Mouse (Mus musculus): ENCODE measurements around the gene Fyb2. TPM values are rescaled to one million over a fixed set of nuclear protein-coding genes. Genes with fewer than 3 reads are reported as not detected.
"Not testable (repeated sequence)": the region's sequence is repeated elsewhere in the genome, so short reads cannot be mapped to it uniquely, and the experiment has no call there.

The Fyb2 gene
- polyA plus RNA-seq, 1 experiment from 2014 or later, result not detected

DNA sequence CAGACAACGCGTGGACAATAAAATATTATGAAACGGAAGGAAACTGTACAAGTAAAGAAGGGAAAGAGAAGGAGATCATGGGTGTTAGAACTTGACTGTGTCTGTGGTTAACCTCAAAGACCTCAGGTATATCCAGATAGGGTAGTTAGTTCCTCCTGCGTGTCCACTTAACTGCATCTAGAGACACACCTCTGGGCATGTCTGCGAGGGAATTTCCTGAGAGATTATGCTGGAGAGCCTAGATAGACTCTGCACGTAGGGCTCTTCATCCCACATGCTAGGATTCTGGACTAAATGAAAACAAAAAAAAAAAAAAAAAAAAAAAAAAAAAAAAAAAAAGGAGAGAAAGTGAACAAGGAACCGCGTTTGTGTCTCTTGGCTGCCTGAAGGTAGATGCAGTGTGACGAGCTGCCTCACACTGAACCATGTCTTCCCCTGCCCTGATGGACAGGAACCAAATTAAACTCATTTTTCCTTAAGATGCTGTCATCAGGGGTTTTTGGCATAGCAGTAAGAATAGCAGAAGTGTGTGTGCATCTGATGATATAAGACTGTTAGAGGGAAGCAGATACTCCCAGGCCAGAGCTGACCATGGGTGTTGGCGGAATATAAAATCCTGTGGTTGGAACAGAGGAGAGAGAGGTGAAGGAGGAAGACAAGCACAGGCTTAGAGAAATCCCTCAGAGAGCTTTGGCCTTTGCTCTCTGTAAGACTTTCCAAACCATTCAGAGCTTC lies 80.1 kb downstream of the Fyb2 start:
- DNase-seq (ENCODE audit: low spot score), result no peak
- H3K36me3 ChIP-seq, result no peaks in the 10 kb centered on the region
- no peaks in the 10 kb centered on the region for H3K4me1 ChIP-seq
- H3K9me3 ChIP-seq (replicated peaks), result no peaks in the 10 kb centered on the region
- H3K27me3 ChIP-seq (ENCODE audit: low read depth, poor library complexity, severe bottlenecking), result no peaks in the 10 kb centered on the region
- no peak overlapping the region for H3K27ac ChIP-seq
- H3K4me3 ChIP-seq, result no peak overlapping the region
- 93% methylated on average over 10 of the region's 10 CpGs for WGBS

DNA sequence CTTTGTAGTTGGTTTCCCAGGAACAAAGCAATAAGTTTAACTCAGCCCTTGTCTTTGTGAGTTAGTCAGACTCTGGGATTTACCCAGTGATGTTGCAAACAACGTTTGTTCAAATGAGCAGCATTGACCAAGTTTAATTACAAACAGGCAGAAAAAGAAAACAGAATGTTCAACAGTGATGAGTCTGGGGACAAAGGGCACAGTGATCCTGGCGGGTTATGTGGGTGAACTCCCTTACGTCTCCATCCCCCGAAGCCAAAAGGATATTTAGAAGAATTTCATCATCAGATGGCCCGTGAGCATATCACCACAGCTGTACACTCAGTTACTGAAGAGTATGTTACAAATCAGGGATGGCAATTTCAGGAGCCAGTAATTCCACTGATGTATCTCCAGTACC lies 86.4 kb downstream of the Fyb2 start:
- DNase-seq (ENCODE audit: low spot score), result no peak
- H3K36me3 ChIP-seq, result no peaks in the 10 kb centered on the region
- H3K27ac ChIP-seq, result no peak overlapping the region
- H3K4me1 ChIP-seq, result no peaks in the 10 kb centered on the region
- H3K27me3 ChIP-seq (ENCODE audit: low read depth, poor library complexity, severe bottlenecking), result no peaks in the 10 kb centered on the region
- no peaks in the 10 kb centered on the region for H3K9me3 ChIP-seq (replicated peaks)
- no peak overlapping the region for H3K4me3 ChIP-seq
- 78% methylated on average over 5 of the region's 5 CpGs for WGBS

DNA sequence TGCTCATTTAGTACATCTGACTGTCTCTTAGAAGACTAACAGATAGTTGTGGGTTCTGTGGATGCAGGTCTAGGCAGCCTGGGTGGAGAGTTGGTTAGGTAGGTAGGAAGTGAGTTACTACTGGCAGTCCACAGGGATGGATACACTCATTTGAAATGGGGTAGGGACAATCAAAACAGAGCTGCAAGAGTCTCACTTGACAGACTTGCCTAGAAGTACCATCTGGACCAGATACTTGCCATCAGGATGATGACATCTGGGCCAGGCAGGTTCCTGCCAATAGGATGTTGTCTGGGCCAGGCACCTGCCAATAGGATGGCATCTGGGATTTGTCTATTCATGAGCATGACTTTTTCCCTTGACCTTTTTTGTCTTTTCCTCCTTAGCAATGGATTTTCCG lies 88.5 kb downstream of the Fyb2 start:
- no peaks in the 10 kb centered on the region for H3K27me3 ChIP-seq (ENCODE audit: low read depth, poor library complexity, severe bottlenecking)
- no peak overlapping the region for H3K4me3 ChIP-seq
- WGBS, result 59% methylated on average over 1 of the region's 1 CpGs
- no peak for DNase-seq (ENCODE audit: low spot score)
- H3K9me3 ChIP-seq (replicated peaks), result no peaks in the 10 kb centered on the region
- no peak overlapping the region for H3K27ac ChIP-seq
- H3K36me3 ChIP-seq, result no peaks in the 10 kb centered on the region
- no peaks in the 10 kb centered on the region for H3K4me1 ChIP-seq

DNA sequence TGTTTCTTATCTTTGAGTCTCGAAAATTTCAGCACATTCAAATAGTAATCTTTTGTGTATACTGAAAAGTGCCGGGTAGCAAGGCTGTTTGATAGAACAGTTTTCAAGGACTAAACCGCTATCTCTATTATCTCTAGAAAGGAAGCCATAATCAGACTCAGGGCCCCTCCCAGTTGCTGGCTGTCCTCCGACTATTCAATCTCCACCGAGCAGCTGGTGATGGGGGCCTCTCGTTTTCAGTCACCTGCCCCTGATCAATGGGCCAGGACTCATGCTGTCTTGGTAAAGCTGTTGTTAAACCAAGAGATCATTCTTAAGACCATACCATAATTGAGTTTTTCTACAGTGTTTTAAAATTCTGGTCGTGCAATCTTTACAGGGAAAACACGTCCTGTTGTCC lies 90.9 kb downstream of the Fyb2 start:
- Histone ChIP-seq H3K4me3 (no peak overlapping the region), H3K27me3 (ENCODE audit: low read depth, poor library complexity, severe bottlenecking) (no peaks in the 10 kb centered on the region), H3K9me3 (replicated peaks) (no peaks in the 10 kb centered on the region), H3K27ac (no peak overlapping the region), H3K36me3 (no peaks in the 10 kb centered on the region), H3K4me1 (no peaks in the 10 kb centered on the region)
- DNase-seq (ENCODE audit: low spot score), result no peak
- WGBS, result 88% methylated on average over 8 of the region's 8 CpGs

DNA sequence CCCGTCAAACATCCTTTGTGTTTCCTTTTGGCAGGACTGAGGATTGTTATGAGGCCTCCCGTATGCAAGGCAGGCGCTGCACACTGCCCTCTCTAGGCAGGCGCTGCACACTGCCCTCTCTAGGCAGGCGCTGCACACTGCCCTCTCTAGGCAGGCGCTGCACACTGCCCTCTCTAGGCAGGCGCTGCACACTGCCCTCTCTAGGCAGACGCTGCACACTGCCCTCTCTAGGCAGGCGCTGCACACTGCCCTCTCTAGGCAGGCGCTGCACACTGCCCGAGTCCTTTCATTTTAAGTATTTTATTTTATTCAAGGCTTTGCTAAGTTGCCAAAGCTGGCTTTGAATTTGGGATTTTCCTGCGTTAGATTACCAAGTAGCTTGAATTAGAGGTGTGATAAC lies 91.4 kb downstream of the Fyb2 start:
- not testable (repeated sequence) for H3K36me3 ChIP-seq; H3K27ac ChIP-seq; DNase-seq (ENCODE audit: low spot score); H3K27me3 ChIP-seq (ENCODE audit: low read depth, poor library complexity, severe bottlenecking); H3K9me3 ChIP-seq (replicated peaks); H3K4me3 ChIP-seq; H3K4me1 ChIP-seq
- WGBS, result 86% methylated on average over 12 of the region's 12 CpGs

DNA sequence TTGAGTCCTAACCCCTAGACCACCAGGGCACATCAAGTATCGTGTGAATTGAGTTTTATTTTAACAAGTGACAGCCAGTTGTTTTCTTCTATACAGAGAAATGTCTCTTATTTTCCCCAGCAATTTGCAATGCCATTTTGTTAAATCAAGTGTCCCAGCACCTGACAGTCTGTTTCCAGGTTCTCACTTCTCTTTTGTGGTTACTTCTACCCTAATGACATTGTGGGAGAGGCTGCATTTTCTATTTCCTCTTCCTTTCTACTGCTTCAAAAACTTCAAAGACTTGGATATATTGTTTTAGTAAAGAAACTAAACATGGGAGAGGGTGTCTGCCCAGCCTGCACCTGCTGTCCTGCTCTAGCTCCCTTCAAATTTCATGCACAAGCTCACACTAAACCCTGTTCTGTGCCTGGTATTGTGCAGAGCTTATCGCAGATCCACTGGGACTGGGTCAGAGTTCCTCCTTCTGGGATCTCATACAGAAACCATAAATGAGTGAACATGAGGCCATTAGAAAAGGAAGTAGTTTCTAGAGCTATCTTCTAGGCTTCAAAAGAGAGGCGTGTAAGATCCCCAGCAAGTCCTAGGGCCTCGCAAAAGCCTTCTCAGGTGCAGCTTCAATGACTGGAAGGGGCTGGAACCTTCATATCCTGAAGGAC lies 94.2 kb downstream of the Fyb2 start:
- 90% methylated on average over 4 of the region's 4 CpGs for WGBS
- no peaks in the 10 kb centered on the region for H3K27me3 ChIP-seq (ENCODE audit: low read depth, poor library complexity, severe bottlenecking)

DNA sequence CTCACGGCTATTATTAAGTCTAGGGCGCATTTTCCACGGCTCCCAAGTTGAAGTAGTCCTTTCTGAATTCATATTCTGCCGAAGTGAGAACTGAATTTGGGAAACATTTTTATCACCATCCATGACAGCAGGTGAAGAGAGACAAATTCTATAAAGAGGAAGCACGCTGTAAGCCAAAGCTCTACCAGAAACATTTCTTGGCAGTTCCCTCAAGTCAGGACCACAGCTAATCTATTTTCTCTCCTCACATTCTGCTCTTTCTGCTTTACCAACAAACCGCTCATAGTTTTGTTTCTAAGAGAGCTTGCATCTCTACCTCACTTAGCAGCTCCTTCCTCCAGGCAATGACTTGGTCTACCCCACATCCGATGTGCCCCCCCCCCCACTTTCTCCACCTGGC lies 100.5 kb downstream of the Fyb2 start:
- Histone ChIP-seq H3K4me3 (no peak overlapping the region), H3K9me3 (replicated peaks) (no peaks in the 10 kb centered on the region), H3K36me3 (no peaks in the 10 kb centered on the region), H3K4me1 (no peaks in the 10 kb centered on the region), H3K27ac (no peak overlapping the region), H3K27me3 (ENCODE audit: low read depth, poor library complexity, severe bottlenecking) (no peaks in the 10 kb centered on the region)
- DNase-seq (ENCODE audit: low spot score), result no peak
- WGBS, result 95% methylated on average over 7 of the region's 7 CpGs

More for the DNA sequence above, 94.2 kb downstream of the Fyb2 start:
- no peak overlapping the region for H3K4me3 ChIP-seq
- H3K9me3 ChIP-seq (replicated peaks), result no peaks in the 10 kb centered on the region
- DNase-seq (ENCODE audit: low spot score), result no peak
- H3K36me3 ChIP-seq, result no peaks in the 10 kb centered on the region
- no peaks in the 10 kb centered on the region for H3K4me1 ChIP-seq
- no peak overlapping the region for H3K27ac ChIP-seq

DNA sequence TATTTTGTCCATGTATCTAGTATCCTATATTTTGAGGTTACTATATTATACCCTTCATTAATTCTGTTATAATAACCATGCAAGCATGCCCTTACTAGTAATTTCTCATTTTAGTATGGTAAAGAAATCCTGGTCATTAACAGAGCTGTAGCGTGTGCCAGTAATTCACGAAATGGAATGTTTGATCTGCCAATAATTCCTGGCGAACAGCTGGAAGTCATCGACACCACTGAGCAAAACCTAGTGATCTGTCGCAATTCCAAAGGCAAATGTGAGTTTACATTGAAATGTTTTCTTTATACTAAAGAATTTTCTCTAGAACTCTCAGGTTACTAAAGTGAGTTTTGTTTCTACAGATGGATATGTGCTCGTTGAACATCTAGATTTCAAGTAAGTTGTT lies 102.2 kb downstream of the Fyb2 start:
- H3K36me3 ChIP-seq, result no peaks in the 10 kb centered on the region
- H3K4me3 ChIP-seq, result no peak overlapping the region
- no peak overlapping the region for H3K27ac ChIP-seq
- no peaks in the 10 kb centered on the region for H3K4me1 ChIP-seq
- no peak for DNase-seq (ENCODE audit: low spot score)
- WGBS, result 81% methylated on average over 6 of the region's 6 CpGs
- no peaks in the 10 kb centered on the region for H3K27me3 ChIP-seq (ENCODE audit: low read depth, poor library complexity, severe bottlenecking)
- no peaks in the 10 kb centered on the region for H3K9me3 ChIP-seq (replicated peaks)

DNA sequence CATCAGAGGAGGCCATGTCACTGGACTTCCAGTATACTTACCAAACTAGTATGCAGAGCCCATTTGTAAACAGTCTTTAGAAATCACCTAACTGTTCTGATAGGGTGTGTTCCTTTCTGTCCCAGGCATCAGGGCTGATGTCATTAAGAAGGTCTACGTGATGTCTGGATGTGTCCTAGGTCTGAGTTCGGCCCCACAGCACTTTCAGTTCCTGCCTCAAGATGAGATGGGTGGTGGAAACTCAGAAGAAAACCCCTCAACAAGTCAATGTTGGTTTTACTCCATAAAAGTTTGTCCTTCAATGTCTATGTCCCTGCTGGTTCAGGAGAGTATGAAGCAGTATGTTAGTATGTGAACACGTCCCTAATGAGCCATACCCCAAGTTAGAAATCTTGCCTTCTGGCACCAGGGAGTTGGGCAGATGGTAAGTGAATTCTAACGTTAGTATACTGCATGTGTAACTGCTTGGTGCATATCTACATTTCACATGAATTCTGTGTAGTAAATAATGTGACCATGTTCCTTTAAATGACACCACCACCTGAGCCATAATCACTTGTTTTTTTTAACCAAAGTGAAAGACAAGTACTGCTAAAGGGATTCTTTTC lies 102.9 kb downstream of the Fyb2 start:
- no peaks in the 10 kb centered on the region for H3K4me1 ChIP-seq

DNA sequence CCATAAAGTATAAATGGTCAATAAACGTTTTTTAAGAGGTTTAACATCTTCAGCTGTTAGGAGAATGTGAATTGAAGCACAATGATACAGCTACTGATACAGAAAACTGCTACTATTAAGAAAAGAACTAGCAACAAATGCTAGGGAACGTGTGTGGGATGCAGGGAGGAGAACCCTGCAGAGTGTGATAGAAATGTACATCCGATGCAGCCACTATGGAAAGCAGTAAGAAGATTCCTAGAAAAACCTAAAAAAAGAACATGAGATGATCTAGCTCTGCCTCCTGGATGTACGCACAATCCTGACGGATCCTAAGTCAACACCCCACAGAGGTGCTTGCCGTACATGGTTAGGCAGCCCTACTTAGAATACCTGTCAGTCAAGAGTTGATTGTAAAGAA lies 114.0 kb downstream of the Fyb2 start:
- no peaks in the 10 kb centered on the region for H3K27me3 ChIP-seq (ENCODE audit: low read depth, poor library complexity, severe bottlenecking)
- no peak for DNase-seq (ENCODE audit: low spot score)
- no peak overlapping the region for H3K4me3 ChIP-seq
- H3K4me1 ChIP-seq, result no peaks in the 10 kb centered on the region
- no peaks in the 10 kb centered on the region for H3K9me3 ChIP-seq (replicated peaks)
- no peaks in the 10 kb centered on the region for H3K36me3 ChIP-seq
- H3K27ac ChIP-seq, result no peak overlapping the region
- WGBS, result 81% methylated on average over 6 of the region's 6 CpGs

More for the DNA sequence above, 102.9 kb downstream of the Fyb2 start:
- H3K27me3 ChIP-seq (ENCODE audit: low read depth, poor library complexity, severe bottlenecking), result no peaks in the 10 kb centered on the region
- WGBS, result 87% methylated on average over 4 of the region's 4 CpGs
- H3K9me3 ChIP-seq (replicated peaks), result no peaks in the 10 kb centered on the region
- no peak overlapping the region for H3K4me3 ChIP-seq
- H3K36me3 ChIP-seq, result no peaks in the 10 kb centered on the region
- H3K27ac ChIP-seq, result no peak overlapping the region
- no peak for DNase-seq (ENCODE audit: low spot score)

DNA sequence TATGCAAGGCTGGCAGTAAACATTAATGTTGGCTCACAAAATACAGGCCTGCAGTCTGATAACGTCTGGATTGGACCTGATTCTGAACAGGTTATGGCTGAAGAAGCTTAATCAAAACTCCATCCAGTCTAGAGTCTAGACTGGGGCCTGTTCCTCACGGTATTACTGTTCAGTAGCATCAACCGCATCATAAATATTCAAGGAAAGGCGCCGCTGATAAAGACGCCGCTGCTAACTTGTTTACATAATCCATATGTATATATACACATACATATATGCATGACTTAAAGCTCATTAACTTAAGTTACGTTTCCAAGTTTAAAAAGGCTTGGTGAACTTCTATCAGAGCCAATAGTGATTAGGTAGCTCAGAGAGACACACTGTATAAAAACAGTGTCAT lies 117.8 kb downstream of the Fyb2 start:
- no peaks in the 10 kb centered on the region for H3K36me3 ChIP-seq
- no peaks in the 10 kb centered on the region for H3K27me3 ChIP-seq (ENCODE audit: low read depth, poor library complexity, severe bottlenecking)
- H3K27ac ChIP-seq, result no peak overlapping the region
- H3K9me3 ChIP-seq (replicated peaks), result no peaks in the 10 kb centered on the region
- DNase-seq (ENCODE audit: low spot score), result no peak
- H3K4me1 ChIP-seq, result no peaks in the 10 kb centered on the region
- no peak overlapping the region for H3K4me3 ChIP-seq
- 87% methylated on average over 8 of the region's 8 CpGs for WGBS

DNA sequence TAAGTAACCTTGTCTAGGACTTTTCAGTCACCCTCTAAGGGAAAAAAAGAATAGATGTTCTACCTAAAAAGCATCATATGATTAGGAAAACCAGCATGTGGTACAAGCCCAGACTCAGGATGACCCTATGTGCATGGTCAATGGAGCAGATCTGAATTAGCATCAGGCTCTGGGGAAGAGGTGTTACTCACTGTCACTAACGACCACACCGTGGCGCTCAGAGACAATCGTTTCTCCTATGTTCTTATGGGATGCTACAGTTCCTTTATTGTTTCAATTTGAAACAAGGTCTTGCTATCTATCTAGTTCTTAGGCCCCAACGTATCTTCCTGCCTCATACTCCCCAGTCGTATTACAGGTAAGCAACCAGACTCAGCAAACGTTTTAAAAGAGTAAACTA lies 119.9 kb downstream of the Fyb2 start:
- Histone ChIP-seq H3K36me3 (no peaks in the 10 kb centered on the region), H3K4me1 (no peaks in the 10 kb centered on the region), H3K4me3 (no peak overlapping the region), H3K27ac (no peak overlapping the region), H3K9me3 (replicated peaks) (no peaks in the 10 kb centered on the region), H3K27me3 (ENCODE audit: low read depth, poor library complexity, severe bottlenecking) (no peaks in the 10 kb centered on the region)
- no peak for DNase-seq (ENCODE audit: low spot score)
- WGBS, result 59% methylated on average over 7 of the region's 7 CpGs

DNA sequence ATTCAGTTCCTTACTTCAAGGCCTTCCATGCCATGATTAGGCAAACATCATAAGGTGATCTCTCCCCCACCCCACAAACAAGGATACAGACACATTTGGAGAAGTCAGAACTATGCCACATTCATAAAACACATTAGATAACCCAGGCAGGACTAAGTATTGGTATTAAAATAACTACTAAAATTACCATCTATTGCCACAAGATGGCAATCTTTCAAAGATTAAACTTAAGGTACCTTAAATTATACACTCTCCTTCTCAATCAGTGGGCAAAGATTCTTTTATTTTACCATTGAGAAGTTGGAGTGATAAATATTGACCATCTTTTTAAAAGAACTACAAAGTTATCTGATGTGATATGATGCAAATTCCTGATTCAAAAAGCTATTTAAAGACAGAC lies 121.0 kb downstream of the Fyb2 start:
- Histone ChIP-seq H3K9me3 (replicated peaks) (no peaks in the 10 kb centered on the region), H3K27me3 (ENCODE audit: low read depth, poor library complexity, severe bottlenecking) (no peaks in the 10 kb centered on the region), H3K27ac (no peak overlapping the region), H3K4me3 (no peak overlapping the region), H3K36me3 (no peaks in the 10 kb centered on the region), H3K4me1 (no peaks in the 10 kb centered on the region)
- DNase-seq (ENCODE audit: low spot score), result no peak
